Mouse (Mus musculus) forebrain, embryonic 13.5 days (tissue): ENCODE data around the gene Trpm3. TPM values are rescaled to one million over a fixed set of nuclear protein-coding genes. Genes with fewer than 3 reads are reported as not detected.
"Not testable (repeated sequence)": the region's sequence is repeated elsewhere in the genome, so short reads cannot be mapped to it uniquely, and the experiment has no call there.

ENCODE experiments used
- ATAC-seq: fragments of 200-750 bp; cut with Nextera tagmentation; 2 replicates; pipeline ENCODE4 v1.8.0; 2017
- H3K27ac ChIP-seq: fragments of 300-500 bp; sonication (generic); 2 replicates; pipeline ENCODE4 v1.5.1; 2015; ENCODE audit warnings: inconsistent platforms, mild to moderate bottlenecking, moderate library complexity
- H3K27me3 ChIP-seq: fragments of 300-500 bp; sonication (generic); 2 replicates; pipeline ENCODE4 v1.6.1; 2015; ENCODE audit warnings: mild to moderate bottlenecking, inconsistent platforms
- H3K36me3 ChIP-seq: fragments of 300-500 bp; sonication (generic); 2 replicates; pipeline ENCODE4 v1.6.1; 2015; ENCODE audit warnings: mild to moderate bottlenecking, inconsistent platforms; ENCODE audit not compliant: poor library complexity, severe bottlenecking
- H3K4me1 ChIP-seq: fragments of 300-500 bp; sonication (generic); 2 replicates; pipeline ENCODE4 v1.6.1; 2015; ENCODE audit warnings: inconsistent platforms
- H3K4me2 ChIP-seq: fragments of 300-500 bp; sonication (generic); 2 replicates; pipeline ENCODE4 v1.6.1; 2015; ENCODE audit warnings: inconsistent platforms, mild to moderate bottlenecking, moderate library complexity
- H3K4me3 ChIP-seq: fragments of 300-500 bp; sonication (generic); 2 replicates; pipeline ENCODE4 v1.5.1; 2015; ENCODE audit warnings: mild to moderate bottlenecking, inconsistent platforms
- H3K9ac ChIP-seq: fragments of 300-500 bp; sonication (generic); 2 replicates; pipeline ENCODE4 v1.6.1; 2015; ENCODE audit warnings: mild to moderate bottlenecking, inconsistent platforms
- H3K9me3 ChIP-seq: fragments of 300-500 bp; sonication (generic); replicated peaks from 2 replicates; pipeline ENCODE4 v1.6.1; 2016; ENCODE audit warnings: inconsistent platforms
- WGBS: fragments of 180-500 bp; shearing (Covaris S2); methylation state at CpG from one replicate; pipeline ENCODE4 v1.1.7; 2015; 5-methylcytosine and 5-hydroxymethylcytosine counted together
- polyA plus RNA-seq: library from polyadenylated mRNA; unstranded; fragments of >200 nt; fragmentation: Nextera tagmentation; extraction: Ambion mirVana; gene quantifications from 2 replicates; pipeline ENCODE4 v1.2.1, GENCODE M21; 2015

The Trpm3 gene
- polyA plus RNA-seq, 1 experiment from 2014 or later, result 11.8 TPM

- Histone ChIP-seq H3K9ac (no peak overlapping the region), H3K36me3 (no peaks in the 10 kb centered on the region), H3K9me3 (no peaks in the 10 kb centered on the region), H3K27ac (no peak overlapping the region), H3K4me3 (no peak overlapping the region), H3K4me2 (no peak overlapping the region), H3K4me1 (no peaks in the 10 kb centered on the region), H3K27me3 (peaks cover 12% of the 10 kb centered on the region; the same call in 1 of the 2 replicates)
- no peak for ATAC-seq
- WGBS, result 87% methylated on average over 7 of the region's 7 CpGs
These were observed 710.1 kb downstream of the Trpm3 start for GRCm38 (mm10) chr19:22848783-22849576.

GRCm38 (mm10) chr19:22851423-22851822, 712.6 kb downstream of the Trpm3 start:
- H3K27ac ChIP-seq, H3K9me3 ChIP-seq, H3K27me3 ChIP-seq, H3K4me3 ChIP-seq, H3K4me1 ChIP-seq, H3K36me3 ChIP-seq, ATAC-seq, H3K4me2 ChIP-seq, H3K9ac ChIP-seq: not testable (repeated sequence)
- 58% methylated on average over 5 of the region's 5 CpGs for WGBS

- Histone ChIP-seq H3K9ac (no peak overlapping the region), H3K9me3 (no peaks in the 10 kb centered on the region), H3K4me2 (no peak overlapping the region), H3K27me3 (no peaks in the 10 kb centered on the region), H3K36me3 (no peaks in the 10 kb centered on the region), H3K4me3 (no peak overlapping the region), H3K27ac (no peak overlapping the region), H3K4me1 (no peaks in the 10 kb centered on the region)
- no peak for ATAC-seq
- WGBS, result 90% methylated on average over 4 of the region's 4 CpGs
These were observed 720.8 kb downstream of the Trpm3 start for GRCm38 (mm10) chr19:22859644-22860043.

GRCm38 (mm10) chr19:22867456-22867855, 728.6 kb downstream of the Trpm3 start:
- Histone ChIP-seq H3K9ac (no peak overlapping the region), H3K36me3 (no peaks in the 10 kb centered on the region), H3K4me1 (no peaks in the 10 kb centered on the region), H3K27me3 (no peaks in the 10 kb centered on the region), H3K4me3 (no peak overlapping the region), H3K9me3 (no peaks in the 10 kb centered on the region), H3K4me2 (no peak overlapping the region), H3K27ac (no peak overlapping the region)
- ATAC-seq, result no peak
- WGBS, result 85% methylated on average over 5 of the region's 5 CpGs

GRCm38 (mm10) chr19:22869853-22870252, 731.0 kb downstream of the Trpm3 start:
- Histone ChIP-seq H3K4me1 (no peaks in the 10 kb centered on the region), H3K4me3 (no peak overlapping the region), H3K9me3 (no peaks in the 10 kb centered on the region), H3K9ac (no peak overlapping the region), H3K27me3 (no peaks in the 10 kb centered on the region), H3K4me2 (no peak overlapping the region), H3K27ac (no peak overlapping the region), H3K36me3 (no peaks in the 10 kb centered on the region)
- WGBS, result 89% methylated on average over 2 of the region's 2 CpGs
- ATAC-seq, result no peak

GRCm38 (mm10) chr19:22872456-22872855, 733.6 kb downstream of the Trpm3 start:
- no peak overlapping the region for H3K27ac ChIP-seq
- H3K9me3 ChIP-seq, result no peaks in the 10 kb centered on the region
- no peaks in the 10 kb centered on the region for H3K4me1 ChIP-seq
- WGBS, result 45% methylated on average over 5 of the region's 5 CpGs
- H3K27me3 ChIP-seq, result no peaks in the 10 kb centered on the region
- no peak overlapping the region for H3K4me3 ChIP-seq
- no peak overlapping the region for H3K9ac ChIP-seq
- no peak for ATAC-seq
- H3K4me2 ChIP-seq, result no peak overlapping the region
- no peaks in the 10 kb centered on the region for H3K36me3 ChIP-seq

- no peak overlapping the region for H3K4me3 ChIP-seq
- H3K27me3 ChIP-seq, result no peaks in the 10 kb centered on the region
- H3K4me1 ChIP-seq, result 0 out of 2 replicates have a peak, but pooled peaks cover 3% of the 10 kb centered on the region
- H3K27ac ChIP-seq, result no peak overlapping the region
- WGBS, result 77% methylated on average over 1 of the region's 1 CpGs
- no peak for ATAC-seq
- no peaks in the 10 kb centered on the region for H3K36me3 ChIP-seq
- H3K4me2 ChIP-seq, result no peak overlapping the region
- no peak overlapping the region for H3K9ac ChIP-seq
- H3K9me3 ChIP-seq, result no peaks in the 10 kb centered on the region
These were observed 741.4 kb downstream of the Trpm3 start for GRCm38 (mm10) chr19:22880199-22880598.

GRCm38 (mm10) chr19:22882670-22883111, 743.8 kb downstream of the Trpm3 start:
- ATAC-seq, result no peak; the same call in 1 of the 2 replicates

GRCm38 (mm10) chr19:22883154-22883553, 744.3 kb downstream of the Trpm3 start:
- H3K9ac ChIP-seq, result no peak overlapping the region
- no peaks in the 10 kb centered on the region for H3K9me3 ChIP-seq
- ATAC-seq, result no peak
- H3K27ac ChIP-seq, result no peak overlapping the region
- no peak overlapping the region for H3K4me3 ChIP-seq
- WGBS, result 90% methylated on average over 7 of the region's 7 CpGs
- no peak overlapping the region for H3K4me2 ChIP-seq
- no peaks in the 10 kb centered on the region for H3K36me3 ChIP-seq
- no peaks in the 10 kb centered on the region for H3K27me3 ChIP-seq
- H3K4me1 ChIP-seq, result 0 out of 2 replicates have a peak, but pooled peaks cover 3% of the 10 kb centered on the region

More at GRCm38 (mm10) chr19:22882670-22883111, 743.8 kb downstream of the Trpm3 start:
- WGBS, result 76% methylated on average over 3 of the region's 3 CpGs
- no peaks in the 10 kb centered on the region for H3K9me3 ChIP-seq
- no peak overlapping the region for H3K4me2 ChIP-seq
- H3K4me1 ChIP-seq, result 0 out of 2 replicates have a peak, but pooled peaks cover 3% of the 10 kb centered on the region
- H3K36me3 ChIP-seq, result no peaks in the 10 kb centered on the region
- H3K27ac ChIP-seq, result no peak overlapping the region
- no peaks in the 10 kb centered on the region for H3K27me3 ChIP-seq
- no peak overlapping the region for H3K9ac ChIP-seq
- no peak overlapping the region for H3K4me3 ChIP-seq

- Histone ChIP-seq H3K9me3 (no peaks in the 10 kb centered on the region), H3K27me3 (no peaks in the 10 kb centered on the region), H3K4me3 (no peak overlapping the region), H3K27ac (no peak overlapping the region), H3K36me3 (no peaks in the 10 kb centered on the region), H3K4me1 (0 out of 2 replicates have a peak, but pooled peaks cover 3% of the 10 kb centered on the region), H3K9ac (no peak overlapping the region), H3K4me2 (peak overlapping the region; percentile 46)
- ATAC-seq, result peak; percentile 94
- WGBS, result 20% methylated on average over 18 of the region's 18 CpGs
These were observed 745.0 kb downstream of the Trpm3 start for GRCm38 (mm10) chr19:22883744-22884317.

- Histone ChIP-seq H3K9ac (no peak overlapping the region), H3K4me2 (peak overlapping the region; percentile 46), H3K36me3 (no peaks in the 10 kb centered on the region), H3K9me3 (no peaks in the 10 kb centered on the region), H3K27me3 (no peaks in the 10 kb centered on the region), H3K27ac (no peak overlapping the region), H3K4me1 (0 out of 2 replicates have a peak, but pooled peaks cover 3% of the 10 kb centered on the region), H3K4me3 (no peak overlapping the region)
- WGBS, result 49% methylated on average over 11 of the region's 11 CpGs
- ATAC-seq, result peak; percentile 87
These were observed 745.5 kb downstream of the Trpm3 start for GRCm38 (mm10) chr19:22884357-22884756.

GRCm38 (mm10) chr19:22885051-22885450, 746.2 kb downstream of the Trpm3 start:
- no peak for ATAC-seq
- Histone ChIP-seq H3K27ac (no peak overlapping the region), H3K9me3 (no peaks in the 10 kb centered on the region), H3K36me3 (no peaks in the 10 kb centered on the region), H3K4me1 (0 out of 2 replicates have a peak, but pooled peaks cover 3% of the 10 kb centered on the region), H3K4me2 (no peak overlapping the region), H3K9ac (no peak overlapping the region), H3K27me3 (no peaks in the 10 kb centered on the region), H3K4me3 (no peak overlapping the region)
- WGBS, result 96% methylated on average over 5 of the region's 5 CpGs
